Mouse (Mus musculus): ENCODE data around the gene 4933427D14Rik.
"Not testable (repeated sequence)": the region's sequence is repeated elsewhere in the genome, so short reads cannot be mapped to it uniquely, and the experiment has no call there.

Gene 4933427D14Rik

DNA sequence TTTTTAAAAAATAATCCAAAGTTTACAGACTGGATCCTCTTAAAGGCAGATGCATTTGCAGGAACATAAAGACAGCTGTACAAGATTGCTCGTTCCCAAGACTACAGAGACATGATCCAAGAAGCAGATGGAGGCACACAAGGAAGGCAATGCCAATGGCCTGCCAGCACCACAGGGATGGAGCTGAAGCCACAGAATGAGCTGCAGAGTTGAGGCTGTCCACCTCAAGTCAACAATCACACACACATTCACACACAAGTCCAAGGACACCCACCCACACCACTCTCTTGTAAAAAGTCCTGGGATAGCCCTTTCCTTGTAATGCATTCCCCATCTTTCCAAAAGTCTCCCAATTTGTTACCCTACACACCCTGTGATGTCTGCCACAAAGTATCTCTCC lies 3.8 kb downstream of the 4933427D14Rik start:
- no peak for DNase-seq (ENCODE audit: low read depth, low spot score)

DNA sequence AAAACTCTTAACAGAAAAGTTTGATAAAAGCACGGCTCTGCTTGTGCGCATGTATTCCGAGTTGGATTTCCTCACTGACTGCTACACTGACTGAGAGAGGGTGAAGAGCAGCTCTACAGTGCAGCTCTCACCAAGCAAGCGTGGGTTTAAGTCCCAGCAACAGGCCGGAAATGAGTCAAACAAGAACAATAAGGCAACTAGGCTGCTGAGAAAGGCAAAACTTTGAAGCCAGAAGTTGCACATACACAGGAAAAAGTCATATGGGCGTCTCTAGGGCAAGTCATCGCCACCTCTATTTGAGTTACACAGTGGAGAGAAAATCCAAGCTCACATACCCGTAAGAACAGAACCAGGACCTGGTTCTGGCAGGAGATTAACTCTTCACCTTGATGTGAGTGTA lies 10.8 kb downstream of the 4933427D14Rik start:
- peak; percentile 28 for DNase-seq (ENCODE audit: low read depth, low spot score)

DNA sequence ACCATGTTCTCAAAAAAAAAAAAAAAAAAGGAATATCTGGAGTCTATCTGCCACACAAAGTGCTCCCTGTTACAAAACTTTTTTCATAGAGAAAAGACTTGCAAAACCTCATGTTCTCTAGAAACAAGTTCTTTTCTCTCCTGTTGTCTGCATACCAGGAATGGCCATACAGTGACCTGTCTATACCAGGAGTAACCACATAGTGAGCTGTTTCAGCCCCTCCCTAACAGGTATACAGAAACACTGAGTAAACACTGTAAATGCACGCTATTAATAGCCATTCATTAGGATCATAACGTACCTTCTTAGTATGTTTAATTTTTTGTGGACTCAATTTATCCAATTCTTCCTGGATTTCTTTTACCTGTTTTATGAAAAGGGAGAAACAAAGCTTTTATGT lies 13.0 kb downstream of the 4933427D14Rik start:
- DNase-seq (ENCODE audit: low read depth, low spot score): no peak

DNA sequence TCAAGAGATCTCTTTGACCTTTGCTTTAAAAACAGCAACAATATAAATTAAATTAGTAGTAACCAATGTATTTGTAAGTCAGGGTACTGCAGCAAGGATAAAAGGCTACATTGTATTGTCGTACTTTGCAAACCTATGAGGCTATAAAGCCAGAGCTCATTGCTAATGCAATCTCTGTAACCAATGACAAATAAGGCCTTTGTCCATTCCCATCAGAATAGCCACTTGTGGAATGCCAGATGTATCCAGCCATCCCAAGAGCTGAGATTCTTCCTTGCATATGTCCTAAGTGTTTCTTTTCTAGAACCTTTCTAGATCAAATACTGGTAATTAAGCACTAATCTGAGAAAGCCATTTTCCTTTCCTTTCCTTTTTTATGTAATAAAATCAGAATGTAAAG lies 16.4 kb downstream of the 4933427D14Rik start:
- no peak for DNase-seq (ENCODE audit: low read depth, low spot score)

DNA sequence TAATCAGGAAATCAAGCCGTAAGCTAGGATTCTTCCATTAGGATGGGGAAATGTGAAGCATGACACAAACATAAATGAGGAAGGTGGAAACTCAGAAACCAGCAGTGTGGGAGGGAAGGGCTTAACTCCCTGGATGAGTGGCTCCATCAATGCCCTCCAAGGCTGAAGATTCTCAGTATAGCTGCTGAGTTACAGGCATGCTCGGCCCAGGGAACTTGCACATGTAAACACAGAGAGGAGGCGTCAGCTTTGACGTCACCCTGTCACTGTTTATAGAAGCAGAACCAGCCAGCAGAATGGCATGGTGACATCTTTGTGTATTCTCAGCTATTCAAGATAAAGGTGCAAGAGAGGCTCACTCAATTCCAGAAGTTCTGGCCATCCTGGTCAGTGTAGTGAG lies 23.0 kb downstream of the 4933427D14Rik start:
- no peak for DNase-seq (ENCODE audit: low read depth, low spot score)

DNA sequence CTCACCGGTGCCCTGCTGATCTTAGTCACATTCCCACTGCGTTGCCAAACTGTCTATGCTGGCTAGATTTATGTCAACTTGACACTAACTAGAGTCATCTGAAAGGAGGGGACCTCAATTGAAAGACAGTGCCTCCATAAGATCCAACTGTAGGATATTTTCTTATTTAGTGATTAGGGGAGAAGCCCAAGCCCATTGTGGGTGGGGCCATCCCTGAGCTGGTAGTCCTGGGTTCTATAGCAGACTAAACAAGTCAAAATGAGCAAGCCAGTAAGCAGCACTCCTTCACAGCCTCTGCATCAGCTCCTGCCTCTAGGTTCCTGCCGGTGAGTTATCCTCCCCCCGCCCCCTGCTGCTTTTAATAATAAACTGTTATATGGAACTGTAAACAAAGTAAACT lies 26.1 kb downstream of the 4933427D14Rik start:
- DNase-seq (ENCODE audit: low read depth, low spot score): no peak

DNA sequence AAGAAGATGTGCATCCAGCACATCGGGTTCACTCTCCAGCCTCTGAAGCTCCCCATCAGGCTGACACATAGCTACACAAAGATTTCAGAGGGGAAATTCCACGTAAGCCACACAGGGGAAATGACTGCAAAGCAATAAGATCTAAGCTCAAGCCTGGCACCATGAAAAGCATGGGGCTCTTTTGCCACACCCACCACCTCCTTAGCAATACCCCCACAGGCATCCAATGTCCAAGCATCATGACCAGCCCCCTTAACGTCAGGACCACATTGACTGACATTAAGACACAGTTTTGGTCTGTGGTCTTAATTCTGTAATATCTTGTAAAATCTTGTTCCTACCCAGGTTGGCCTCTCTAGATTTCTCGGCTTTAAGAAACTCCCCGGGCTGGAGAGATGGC lies 26.7 kb downstream of the 4933427D14Rik start:
- DNase-seq (ENCODE audit: low read depth, low spot score): no peak

DNA sequence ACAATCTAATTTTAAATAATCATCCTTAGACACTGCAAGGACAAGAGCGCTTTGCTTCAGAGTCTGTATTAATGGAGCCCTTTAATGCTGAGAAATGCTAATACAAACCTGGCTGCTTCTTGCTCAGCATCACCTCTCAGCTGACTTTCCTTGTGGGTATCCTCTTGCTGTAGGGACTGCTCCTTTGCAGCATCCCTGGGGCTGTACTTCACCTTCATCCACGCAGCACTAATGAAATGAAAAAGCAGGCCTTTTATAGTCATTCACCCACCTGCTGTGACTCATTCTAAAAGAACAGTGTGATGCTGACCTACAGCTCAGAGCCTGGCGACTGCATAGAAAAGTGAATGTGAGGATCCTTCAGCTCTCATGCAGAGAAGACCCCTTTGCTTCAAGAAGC lies 30.7 kb downstream of the 4933427D14Rik start:
- peak; percentile 90 for DNase-seq (ENCODE audit: low read depth, low spot score)

DNA sequence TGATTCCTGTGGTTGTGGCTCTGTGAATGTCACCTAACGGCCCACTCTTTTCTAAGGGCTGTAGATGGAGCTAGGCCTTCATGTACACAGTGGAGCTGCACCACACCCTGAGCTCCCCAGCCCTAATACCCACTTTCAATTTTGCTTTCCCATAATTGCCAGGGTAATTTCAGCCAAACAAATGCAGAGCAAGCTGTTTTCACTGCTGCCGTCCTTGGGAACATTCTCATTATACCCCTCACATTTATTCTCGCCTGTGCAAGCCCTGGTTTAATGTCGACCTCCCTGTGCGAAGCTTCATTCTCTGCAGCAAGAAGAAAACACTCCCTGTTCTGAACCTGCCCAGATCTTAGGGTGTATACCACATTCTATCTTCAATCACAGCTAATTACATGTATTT lies 31.3 kb downstream of the 4933427D14Rik start:
- no peak for DNase-seq (ENCODE audit: low read depth, low spot score)

DNA sequence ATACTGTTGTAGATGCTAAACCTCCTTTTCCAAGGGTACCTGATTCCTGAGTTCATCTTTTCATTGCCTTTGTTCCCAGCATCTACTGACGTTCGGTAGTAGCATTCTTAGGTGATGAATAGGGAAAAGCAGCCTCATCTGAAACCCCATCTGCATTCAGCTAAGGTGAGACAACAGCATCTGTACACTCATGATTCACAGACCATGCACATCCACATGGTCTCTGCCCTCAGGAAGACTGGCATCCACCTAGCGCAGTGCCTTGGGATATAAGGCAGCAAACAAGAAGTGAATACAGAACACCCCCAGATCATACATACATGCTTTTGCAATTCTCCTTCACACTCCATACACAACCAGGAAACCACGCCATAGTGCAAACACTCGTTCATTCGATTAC lies 32.5 kb downstream of the 4933427D14Rik start:
- DNase-seq (ENCODE audit: low read depth, low spot score): no peak

DNA sequence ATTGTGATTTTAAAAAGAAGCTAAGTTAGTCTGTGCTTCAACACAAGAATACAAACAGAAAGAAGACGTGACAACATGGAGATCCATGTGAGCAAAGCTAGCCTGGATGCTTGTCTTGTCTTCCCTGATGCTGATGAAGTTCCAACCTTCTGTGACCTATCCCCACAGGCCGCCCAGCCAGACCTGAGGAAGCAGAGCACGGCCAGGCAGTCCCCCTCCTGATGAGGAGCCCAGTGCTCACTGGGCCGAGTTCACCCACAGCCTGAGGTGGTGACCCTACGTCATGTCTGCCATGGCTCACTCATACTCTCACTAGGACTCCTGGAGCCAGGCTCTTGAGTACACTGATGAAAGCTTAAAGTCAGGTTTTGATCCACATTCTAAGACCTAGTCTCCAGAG lies 33.8 kb downstream of the 4933427D14Rik start:
- no peak for DNase-seq (ENCODE audit: low read depth, low spot score)

DNA sequence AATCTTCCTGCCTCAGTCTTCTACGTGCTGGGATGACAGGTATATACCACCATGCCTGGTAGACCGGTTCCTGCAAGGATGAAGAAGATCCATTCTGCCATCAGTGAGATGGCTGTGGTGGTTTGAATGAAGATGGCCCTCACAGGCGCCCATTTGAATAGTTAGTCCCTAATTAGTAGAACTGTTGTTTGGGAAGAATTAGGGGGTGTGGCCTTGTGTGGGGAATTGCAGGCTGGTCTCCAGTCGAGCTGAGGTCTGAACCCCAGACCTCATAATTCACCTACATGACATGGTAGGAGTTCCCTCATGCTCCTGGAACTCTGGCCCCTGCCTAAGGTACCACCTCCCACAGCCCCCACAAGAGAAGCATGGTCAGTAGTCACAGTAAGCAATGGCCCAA lies 35.4 kb downstream of the 4933427D14Rik start:
- not testable (repeated sequence) for DNase-seq (ENCODE audit: low read depth, low spot score)

DNA sequence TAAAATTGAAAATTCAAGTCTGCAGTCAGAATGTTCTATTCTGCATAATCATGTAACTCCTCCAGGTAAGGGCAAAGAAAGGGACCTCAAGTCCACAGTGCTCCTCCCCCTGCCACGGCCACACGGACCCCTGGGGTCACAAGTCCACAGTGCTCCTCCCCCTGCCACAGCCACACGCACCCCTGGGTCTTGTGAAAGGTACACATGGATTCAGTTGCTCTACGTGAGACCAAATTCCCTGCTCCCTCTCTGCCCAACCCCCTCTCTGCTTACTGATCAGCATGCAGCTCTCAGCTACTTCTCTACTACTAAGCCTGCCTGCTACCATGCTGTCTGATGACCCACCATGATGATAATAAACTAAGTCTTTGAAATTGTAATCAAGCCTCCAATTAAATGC lies 37.4 kb downstream of the 4933427D14Rik start:
- no peak for DNase-seq (ENCODE audit: low read depth, low spot score)

DNA sequence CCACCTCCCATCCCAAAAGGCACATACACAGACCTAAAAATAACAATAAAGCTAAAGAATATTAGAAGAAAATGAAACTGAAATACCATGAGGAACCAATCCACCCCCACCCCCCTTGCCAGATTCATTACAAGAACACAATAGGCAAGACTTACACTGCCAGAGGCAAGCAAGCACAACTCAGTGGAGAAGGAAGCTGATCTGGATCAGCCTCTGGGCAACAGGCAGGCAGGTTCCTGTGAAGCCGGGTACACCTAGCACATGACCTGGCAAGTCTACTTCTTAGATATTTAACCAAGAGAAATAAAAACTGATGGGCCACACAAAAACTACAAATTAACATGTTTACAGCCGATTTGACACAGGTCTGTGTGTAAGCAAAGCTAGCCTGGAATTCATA lies 44.1 kb downstream of the 4933427D14Rik start:
- DNase-seq (ENCODE audit: low read depth, low spot score): no peak

DNA sequence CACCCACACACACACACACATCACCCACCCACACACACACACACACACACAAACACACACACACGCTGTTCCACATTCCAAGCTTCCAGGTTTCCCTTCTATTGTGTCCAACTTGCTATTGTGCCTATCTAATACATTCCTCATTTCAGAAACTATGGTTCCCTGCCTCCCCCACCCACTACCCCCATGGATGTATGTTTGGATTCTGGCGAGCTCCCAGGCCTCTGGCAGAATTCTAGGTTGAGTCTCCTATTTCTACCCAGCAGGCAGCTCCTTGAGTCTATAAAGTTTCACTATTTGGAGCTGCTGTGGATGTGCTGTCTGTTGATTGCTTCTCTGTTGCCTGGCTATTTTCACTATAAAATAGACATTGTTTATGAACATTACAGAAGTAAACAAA lies 50.6 kb downstream of the 4933427D14Rik start:
- DNase-seq (ENCODE audit: low read depth, low spot score): no peak

DNA sequence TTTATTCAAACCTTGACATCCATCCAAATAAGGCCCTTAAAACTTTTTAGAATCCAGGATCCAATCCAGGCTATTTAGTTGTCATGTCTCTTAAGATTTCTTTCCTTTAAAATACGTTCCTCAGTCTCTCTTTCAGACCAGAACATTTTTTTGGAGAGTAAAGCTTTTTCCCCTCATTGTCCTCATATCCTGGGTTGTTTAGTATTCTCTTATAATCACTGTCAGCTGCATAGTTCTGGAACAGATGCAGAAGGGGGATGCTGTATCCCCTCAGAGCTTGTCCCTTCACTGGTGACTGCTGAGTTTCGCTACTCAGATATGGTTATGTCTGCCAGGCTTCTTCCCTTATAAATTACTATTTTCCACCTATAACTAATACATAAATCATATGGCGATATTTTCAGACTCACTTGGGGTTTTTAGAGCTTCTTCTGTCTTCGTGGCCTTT lies 51.3 kb downstream of the 4933427D14Rik start:
- DNase-seq (ENCODE audit: low read depth, low spot score): no peak

DNA sequence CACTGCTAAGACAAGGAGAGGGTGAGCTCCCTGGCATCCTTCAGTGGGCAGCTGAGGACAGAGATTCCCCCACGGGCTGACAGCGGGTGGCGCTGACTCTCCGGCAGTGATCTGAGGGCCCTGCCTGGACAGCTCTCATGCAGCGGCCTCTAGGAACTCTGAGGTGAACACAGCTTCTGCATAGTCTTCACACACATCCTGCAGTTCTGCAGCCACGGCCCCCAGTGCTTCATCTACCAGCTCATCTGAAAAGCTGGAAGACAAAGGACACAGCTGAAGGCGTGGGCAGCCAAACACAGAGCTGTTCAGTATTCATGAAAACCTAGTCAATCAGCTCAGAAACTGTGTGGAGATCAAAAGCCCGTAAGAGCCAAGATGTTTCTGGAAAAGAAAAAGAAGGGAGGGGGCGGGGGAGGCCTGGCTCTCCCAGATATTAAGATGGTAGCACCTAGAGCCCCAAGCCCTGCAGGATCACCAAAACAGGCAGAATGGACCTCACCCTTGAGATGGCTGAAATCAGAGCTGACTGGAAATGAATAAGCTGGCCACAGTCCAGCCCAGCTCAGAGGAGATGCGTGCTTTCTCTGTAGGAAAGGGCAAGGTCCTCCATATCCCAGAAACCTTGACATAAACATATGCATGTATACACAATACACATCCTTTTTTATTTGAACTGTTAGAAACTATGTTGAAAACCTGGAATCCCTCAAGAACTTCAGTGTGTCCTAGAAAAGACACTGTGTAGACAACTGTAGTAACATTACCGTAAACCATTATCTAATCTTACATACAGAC lies 51.9 kb downstream of the 4933427D14Rik start:
- no peak for DNase-seq (ENCODE audit: low read depth, low spot score)

DNA sequence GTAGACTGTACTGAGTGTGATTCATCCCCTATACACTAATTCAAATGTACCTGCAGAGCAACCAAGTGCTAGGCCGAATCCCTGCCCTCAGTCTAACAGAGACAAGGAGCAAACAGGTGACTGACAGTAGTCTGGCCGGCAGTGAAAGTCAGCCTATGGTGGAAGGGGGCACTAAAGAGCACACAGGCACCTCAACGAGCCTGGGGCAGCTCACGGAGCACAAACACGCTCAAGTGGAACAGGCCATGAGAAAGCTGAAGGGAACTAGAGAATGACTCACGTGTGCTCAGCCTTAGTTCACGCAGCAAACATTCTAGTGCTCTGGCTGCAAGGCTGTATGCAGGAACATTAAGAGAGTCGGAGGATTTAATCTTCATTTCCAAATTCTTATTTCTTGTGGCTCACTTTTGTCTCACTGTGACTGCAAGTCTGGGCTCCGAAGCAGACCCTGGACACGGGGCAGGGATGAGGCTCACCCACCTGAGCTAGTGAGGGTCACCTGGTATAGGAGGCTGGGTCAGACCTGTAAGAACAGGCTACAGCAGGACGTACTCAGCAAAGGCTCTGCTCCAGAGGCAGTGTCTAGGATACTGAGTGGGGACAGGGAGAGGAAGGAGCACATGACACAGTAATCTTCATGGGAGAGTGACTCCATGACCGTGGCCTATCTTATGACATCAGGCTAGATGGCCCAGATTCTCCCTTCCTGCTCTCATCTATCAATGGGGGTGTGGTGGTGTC lies 54.0 kb downstream of the 4933427D14Rik start:
- DNase-seq (ENCODE audit: low read depth, low spot score): no peak

DNA sequence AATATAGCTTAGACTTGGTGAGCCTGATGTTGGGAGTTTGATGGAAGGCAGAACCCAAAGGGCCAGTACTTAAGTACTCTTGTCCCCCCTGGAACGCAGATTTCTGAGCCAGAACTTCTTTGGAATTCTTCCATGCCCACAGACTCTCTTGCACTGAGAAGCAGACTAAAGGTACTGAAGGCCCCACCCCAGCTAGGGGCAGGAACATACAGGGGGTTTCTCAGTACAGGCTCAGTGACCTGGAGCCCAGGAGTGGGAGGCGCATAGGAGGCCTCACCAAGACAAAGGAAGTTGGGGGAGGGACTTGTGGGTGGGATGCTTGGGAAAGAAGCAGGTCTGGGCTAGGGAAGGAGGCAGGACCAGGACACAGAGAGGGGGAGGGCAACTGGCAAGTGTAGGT lies 56.1 kb downstream of the 4933427D14Rik start:
- DNase-seq (ENCODE audit: low read depth, low spot score): peak; percentile 28

DNA sequence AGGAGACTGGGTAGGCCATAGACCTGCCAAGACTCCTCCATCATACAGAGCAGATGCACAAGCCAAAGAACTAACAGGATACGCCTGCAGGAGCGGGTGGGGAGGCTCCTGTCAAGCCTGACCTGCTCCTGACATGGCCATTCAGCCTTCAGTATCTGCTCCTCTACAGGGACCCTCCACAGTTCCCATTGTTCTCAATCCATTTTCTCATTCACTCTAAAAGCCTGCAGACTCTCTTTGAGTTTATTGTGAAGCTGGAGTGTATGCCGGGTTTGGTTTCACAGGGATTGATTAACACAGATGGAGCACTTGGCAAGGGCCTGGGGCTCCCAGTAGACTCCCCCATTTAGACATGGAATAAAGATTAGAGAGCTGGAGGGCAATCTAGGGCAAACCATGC lies 59.3 kb downstream of the 4933427D14Rik start:
- no peak for DNase-seq (ENCODE audit: low read depth, low spot score)

DNA sequence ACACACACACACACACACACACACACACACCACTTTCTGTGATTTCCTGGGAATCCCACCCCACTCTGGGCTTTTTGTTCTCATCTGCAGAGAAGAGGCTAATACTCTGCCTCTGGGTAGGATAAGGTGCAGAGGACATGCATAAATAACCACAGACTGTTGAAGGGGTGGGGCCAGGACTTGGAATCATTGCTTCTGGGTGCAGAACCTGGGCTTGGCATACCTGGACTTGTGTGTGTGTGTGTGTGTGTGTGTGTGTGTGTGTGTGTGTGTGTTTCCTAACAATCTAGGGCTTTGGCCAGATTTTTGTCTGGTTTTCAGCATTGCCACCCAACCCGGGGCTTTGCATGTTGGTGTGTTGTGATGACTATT lies 61.4 kb downstream of the 4933427D14Rik start:
- DNase-seq (ENCODE audit: low read depth, low spot score): no peak

DNA sequence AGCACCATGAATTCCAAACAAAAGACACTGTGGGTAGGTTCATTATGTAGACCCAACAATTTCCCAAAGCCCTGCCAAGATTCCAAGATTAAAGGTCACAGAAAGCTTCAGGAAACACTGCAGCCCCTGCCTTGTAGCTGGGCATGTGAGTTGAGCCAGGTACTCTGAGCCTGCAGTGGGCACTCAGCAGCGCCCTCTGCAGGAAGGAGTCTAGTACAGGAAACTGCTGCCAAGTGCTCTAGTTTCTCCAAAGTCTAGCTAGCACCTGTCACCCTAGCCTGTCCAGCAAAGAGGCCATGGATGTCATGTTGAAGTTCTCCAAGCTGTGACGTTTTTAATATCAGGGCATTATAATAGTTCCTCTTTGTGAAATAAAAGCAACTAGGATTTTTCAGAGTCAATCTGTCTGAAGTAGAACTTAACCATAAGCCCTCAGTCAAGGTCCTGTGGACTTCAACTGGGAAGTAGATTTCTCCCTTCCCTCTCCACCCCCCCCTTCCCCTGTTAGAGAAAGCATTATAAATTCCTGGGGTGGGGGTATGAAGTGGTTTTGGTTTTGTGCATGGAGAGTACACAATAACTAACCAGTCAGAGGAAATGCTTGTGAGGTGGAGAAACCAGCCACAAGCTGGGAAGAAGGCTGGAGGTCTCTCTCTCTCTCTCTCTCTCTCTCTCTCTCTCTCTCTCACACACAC lies 61.9 kb downstream of the 4933427D14Rik start:
- peak; percentile 65 for DNase-seq (ENCODE audit: low read depth, low spot score)

DNA sequence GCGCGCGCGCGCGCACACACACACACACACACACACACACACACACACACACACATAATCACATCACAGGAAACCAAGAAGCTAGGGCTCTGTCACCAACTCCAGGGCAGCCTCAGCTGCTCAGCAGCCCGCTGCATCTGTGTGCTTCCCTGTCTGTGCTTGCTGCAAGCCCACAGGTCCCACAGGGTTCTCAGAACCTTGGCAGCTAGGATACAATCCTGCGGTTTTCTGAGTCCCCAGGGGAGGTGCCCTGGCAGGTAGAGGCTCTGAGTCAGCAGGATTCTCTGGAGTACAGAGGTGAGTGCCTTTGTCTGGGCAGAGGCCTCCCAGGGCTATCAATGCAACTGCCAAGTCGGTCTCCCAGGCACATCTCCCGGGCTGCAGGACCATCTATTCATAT lies 64.4 kb downstream of the 4933427D14Rik start:
- DNase-seq (ENCODE audit: low read depth, low spot score): peak; percentile 61

All from R1 (cell line).